Mouse (Mus musculus) liver, postnatal 0 days (tissue): ENCODE data around the gene Skp1a. TPM values are rescaled to one million over a fixed set of nuclear protein-coding genes. Genes with fewer than 3 reads are reported as not detected.
A peak's percentile ranks its signal among the peaks of the same experiment; 100 is the strongest.

Experiments used
- ATAC-seq: fragments of 200-750 bp; cut with Nextera tagmentation; 2 replicates; pipeline ENCODE4 v1.8.0; 2017; ENCODE audit warnings: mild to moderate bottlenecking, moderate library complexity
- DNase-seq: peaks from one replicate; pipeline ENCODE4 v3.0.0-alpha.2; 2016
- H3K27ac ChIP-seq: fragments of 300-500 bp; sonication (generic); 2 replicates; pipeline ENCODE4 v1.5.1; 2014; ENCODE audit warnings: antibody characterized with exemption, moderate library complexity, mild to moderate bottlenecking, low read depth
- H3K27me3 ChIP-seq: fragments of 300-500 bp; sonication (generic); 2 replicates; pipeline ENCODE4 v1.6.1; 2014; ENCODE audit warnings: low read length, control low read depth, mixed read lengths; ENCODE audit not compliant: insufficient read depth
- H3K36me3 ChIP-seq: fragments of 300-500 bp; sonication (generic); replicated peaks from 2 replicates; pipeline ENCODE4 v1.6.1; 2014; ENCODE audit warnings: mild to moderate bottlenecking, control low read depth, low read length, moderate library complexity, mixed read lengths; ENCODE audit not compliant: insufficient read depth
- H3K4me1 ChIP-seq: fragments of 300-500 bp; sonication (generic); 2 replicates; pipeline ENCODE4 v1.6.1; 2014; ENCODE audit warnings: antibody characterized with exemption, mild to moderate bottlenecking, control low read depth; ENCODE audit not compliant: insufficient read depth
- H3K4me2 ChIP-seq: fragments of 300-500 bp; sonication (generic); 2 replicates; pipeline ENCODE4 v1.6.1; 2014; ENCODE audit warnings: low read depth, mild to moderate bottlenecking, low read length, moderate library complexity, mixed read lengths
- H3K4me3 ChIP-seq: fragments of 300-500 bp; sonication (generic); 2 replicates; pipeline ENCODE4 v1.5.1; 2014; ENCODE audit warnings: low read depth, low read length
- H3K9ac ChIP-seq: fragments of 300-500 bp; sonication (generic); replicated peaks from 2 replicates; pipeline ENCODE4 v1.6.1; 2014; ENCODE audit warnings: mild to moderate bottlenecking, moderate library complexity
- H3K9me3 ChIP-seq: fragments of 300-500 bp; sonication (generic); 2 replicates; pipeline ENCODE4 v1.6.1; 2016; ENCODE audit warnings: mild to moderate bottlenecking, control low read depth, low read length, mixed read lengths
- CTCF ChIP-seq: sonication (generic); IDR thresholded peaks from 2 replicates; pipeline ENCODE4 v1.5.1; 2016; ENCODE audit warnings: antibody characterized with exemption, low read depth
- EP300 ChIP-seq: IDR thresholded peaks from 2 replicates; pipeline ENCODE4 v1.6.1; 2016; ENCODE audit warnings: antibody characterized with exemption, low read depth, mild to moderate bottlenecking
- WGBS: fragments of 180-500 bp; shearing (Covaris S2); extraction: QIAGEN DNeasy Blood & Tissue Kit; methylation state at CpG from one replicate; pipeline ENCODE4 v1.1.7; 2014; ENCODE audit not compliant: insufficient replicate concordance; 5-methylcytosine and 5-hydroxymethylcytosine counted together
- polyA plus RNA-seq: library from polyadenylated mRNA; unstranded; fragments of >200 nt; fragmentation: Nextera tagmentation; extraction: Ambion mirVana; gene quantifications from 2 replicates; pipeline ENCODE4 v1.2.1, GENCODE M21; 2015

Gene Skp1a
- polyA plus RNA-seq, 1 experiment from 2014 or later: 289 TPM

- ATAC-seq: no peak
- WGBS: 20% methylated on average over 3 of the region's 3 CpGs
- no peaks in the 10 kb centered on the region for H3K27me3 ChIP-seq
- peak overlapping the region; percentile 81 for H3K4me3 ChIP-seq
- DNase-seq: no peak
- H3K4me1 ChIP-seq: peaks cover 21% of the 10 kb centered on the region
- peak overlapping the region; percentile 89 for H3K9ac ChIP-seq
- H3K36me3 ChIP-seq: peaks cover 15% of the 10 kb centered on the region
- peak overlapping the region; percentile 74 for H3K4me2 ChIP-seq
- H3K9me3 ChIP-seq: no peaks in the 10 kb centered on the region
- H3K27ac ChIP-seq: 0 out of 2 replicates have a peak overlapping the region, but pooled peaks have one; percentile 23
- TF ChIP-seq CTCF: no peak
- no peak for TF ChIP-seq EP300
Measured at GRCm38 (mm10) chr11:52233043-52233653, 1.4 kb downstream of the Skp1a start.

GRCm38 (mm10) chr11:52233906-52234305, 2.1 kb downstream of the Skp1a start:
- TF ChIP-seq CTCF: no peak
- Histone ChIP-seq H3K9me3 (no peaks in the 10 kb centered on the region), H3K4me2 (peak overlapping the region; percentile 74; the same call in 1 of the 2 replicates), H3K36me3 (peaks cover 15% of the 10 kb centered on the region), H3K9ac (peak overlapping the region; percentile 89; the same call in 1 of the 2 replicates), H3K4me3 (peak overlapping the region; percentile 81; the same call in 1 of the 2 replicates), H3K27me3 (no peaks in the 10 kb centered on the region), H3K4me1 (peaks cover 21% of the 10 kb centered on the region), H3K27ac (no peak overlapping the region)
- WGBS: 87% methylated on average over 1 of the region's 1 CpGs
- DNase-seq: no peak
- ATAC-seq: no peak

- Histone ChIP-seq H3K4me2 (peak overlapping the region; percentile 15; the same call in 1 of the 2 replicates), H3K36me3 (peaks cover 19% of the 10 kb centered on the region), H3K27ac (peak overlapping the region; percentile 24; the same call in 1 of the 2 replicates), H3K9ac (no peak overlapping the region), H3K27me3 (no peaks in the 10 kb centered on the region), H3K4me3 (no peak overlapping the region), H3K9me3 (no peaks in the 10 kb centered on the region), H3K4me1 (peaks cover 21% of the 10 kb centered on the region)
- ATAC-seq: no peak
- DNase-seq: no peak
- TF ChIP-seq CTCF (no peak), EP300 (no peak)
Measured at GRCm38 (mm10) chr11:52234509-52234908, 2.7 kb downstream of the Skp1a start.

- Histone ChIP-seq H3K9ac (no peak overlapping the region), H3K4me1 (no peaks in the 10 kb centered on the region), H3K4me3 (no peak overlapping the region), H3K27me3 (no peaks in the 10 kb centered on the region), H3K4me2 (no peak overlapping the region), H3K27ac (no peak overlapping the region), H3K9me3 (no peaks in the 10 kb centered on the region), H3K36me3 (peaks cover 53% of the 10 kb centered on the region)
- 87% methylated on average over 4 of the region's 4 CpGs for WGBS
- no peak for DNase-seq
- TF ChIP-seq EP300 (no peak), CTCF (no peak)
- no peak for ATAC-seq
Measured at GRCm38 (mm10) chr11:52240898-52241542, 9.2 kb downstream of the Skp1a start.

GRCm38 (mm10) chr11:52249452-52249851, 17.7 kb downstream of the Skp1a start:
- Histone ChIP-seq H3K27ac (no peak overlapping the region), H3K4me1 (peaks cover 2% of the 10 kb centered on the region; the same call in 1 of the 2 replicates), H3K4me3 (no peak overlapping the region), H3K9ac (no peak overlapping the region), H3K9me3 (no peaks in the 10 kb centered on the region), H3K36me3 (peaks cover 22% of the 10 kb centered on the region; the same call in 1 of the 2 replicates), H3K27me3 (no peaks in the 10 kb centered on the region), H3K4me2 (no peak overlapping the region)
- WGBS: 94% methylated on average over 2 of the region's 2 CpGs
- ATAC-seq: no peak
- TF ChIP-seq CTCF: 0 out of 2 replicates have a peak, but pooled peaks have one; percentile 10
- TF ChIP-seq EP300: no peak
- DNase-seq: no peak

GRCm38 (mm10) chr11:52251770-52252169, 20.0 kb downstream of the Skp1a start:
- DNase-seq: no peak
- Histone ChIP-seq H3K27ac (no peak overlapping the region), H3K27me3 (no peaks in the 10 kb centered on the region), H3K9me3 (no peaks in the 10 kb centered on the region), H3K9ac (no peak overlapping the region), H3K4me3 (no peak overlapping the region), H3K4me1 (peaks cover 2% of the 10 kb centered on the region; the same call in 1 of the 2 replicates), H3K36me3 (peaks cover 11% of the 10 kb centered on the region; the same call in 1 of the 2 replicates), H3K4me2 (no peak overlapping the region)
- 78% methylated on average over 5 of the region's 5 CpGs for WGBS
- ATAC-seq: no peak
- TF ChIP-seq CTCF (no peak), EP300 (no peak)
